Mouse (Mus musculus) thymus, postnatal 4 days (tissue): ENCODE measurements around the gene Cfap206.

ENCODE experiments used
- DNase-seq: peaks from one replicate; pipeline ENCODE4 v3.0.0; 2021

Cfap206 gene

GRCm38 (mm10) chr4:34667923-34668322, 62.1 kb downstream of the Cfap206 start:
- DNase-seq: no peak

GRCm38 (mm10) chr4:34661927-34662326, 68.1 kb downstream of the Cfap206 start:
- DNase-seq: no peak

DNA sequence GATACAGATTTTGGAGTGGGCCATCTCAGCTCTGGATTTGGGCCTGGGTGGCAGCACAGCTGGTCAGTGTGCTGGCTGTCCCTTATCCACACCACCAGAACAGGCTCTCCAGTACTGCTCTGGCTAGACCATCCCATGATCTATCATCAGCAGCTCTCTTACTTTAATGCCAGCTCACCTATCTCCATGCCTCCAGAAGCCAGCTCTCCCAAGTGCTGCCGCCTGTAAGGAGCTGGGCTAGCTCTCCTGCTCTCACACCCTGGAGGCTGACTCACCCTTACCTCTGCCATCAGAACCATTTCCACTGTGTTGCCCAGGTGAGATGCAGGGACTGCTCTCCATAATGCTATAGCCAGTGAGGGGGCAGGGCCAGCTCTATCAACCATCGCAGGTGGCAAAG, 68.5 kb downstream of the Cfap206 start:
- DNase-seq: no peak

DNA sequence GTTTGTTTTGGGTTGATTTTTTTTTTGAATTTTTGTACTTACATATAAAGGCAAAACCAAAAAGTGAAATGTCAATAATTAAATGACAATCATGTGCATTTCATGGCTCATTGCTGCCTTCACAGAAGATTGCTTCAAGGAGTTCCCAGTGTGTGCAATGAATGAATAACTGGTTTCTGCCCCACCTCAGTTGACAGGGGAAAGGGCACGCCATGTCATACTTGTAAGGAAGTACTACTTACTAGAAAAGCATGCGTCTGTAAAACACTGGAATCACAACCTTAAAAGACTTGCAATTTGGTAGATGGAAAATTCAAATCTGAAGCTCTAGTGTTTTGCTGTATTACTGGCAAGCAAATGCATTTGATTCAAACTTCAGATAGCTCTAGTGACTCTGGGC, 71.0 kb downstream of the Cfap206 start:
- DNase-seq: no peak

DNA sequence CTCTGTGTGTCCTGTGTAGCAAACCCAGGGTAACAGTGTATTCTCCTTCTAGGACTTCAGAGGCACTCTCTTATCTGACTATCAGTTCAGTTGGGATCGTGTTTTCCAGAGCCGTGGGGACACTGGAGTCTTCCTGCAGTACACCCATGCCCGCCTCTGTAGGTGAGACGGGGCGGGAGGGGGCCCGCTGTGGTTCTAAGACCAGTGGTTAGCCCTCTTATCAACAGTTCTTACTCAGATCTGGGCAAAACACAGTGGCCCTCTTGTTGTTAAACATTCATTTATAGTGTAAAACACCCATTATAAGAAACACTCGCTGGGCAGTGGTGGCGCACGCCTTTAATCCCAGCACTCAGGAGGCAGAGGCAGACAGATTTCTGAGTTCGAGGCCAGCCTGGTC, 73.9 kb downstream of the Cfap206 start:
- no peak for DNase-seq

DNA sequence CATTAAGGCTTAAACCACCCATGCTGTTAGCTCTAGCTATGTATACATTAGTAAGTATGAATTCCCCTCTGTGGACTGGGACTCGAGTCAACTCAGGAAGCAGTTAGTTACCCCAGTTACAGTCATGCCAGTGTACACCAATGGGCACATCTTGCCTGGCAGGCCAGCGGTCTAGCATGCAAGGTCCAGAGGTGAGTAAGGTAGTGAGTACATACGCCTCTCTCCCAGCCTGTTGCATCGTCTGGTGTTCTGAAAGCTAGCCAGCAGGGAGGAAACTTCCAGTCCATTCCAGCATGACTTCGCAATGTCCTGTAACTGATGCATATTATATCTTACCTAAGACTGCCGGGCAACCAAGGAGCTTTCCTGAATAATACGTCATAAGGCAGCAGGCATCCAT, 76.8 kb downstream of the Cfap206 start:
- no peak for DNase-seq

- DNase-seq: no peak
Observed at GRCm38 (mm10) chr4:34644779-34645178, 85.2 kb downstream of the Cfap206 start.

- DNase-seq: no peak
Observed at GRCm38 (mm10) chr4:34640731-34641130, 89.3 kb downstream of the Cfap206 start.

DNA sequence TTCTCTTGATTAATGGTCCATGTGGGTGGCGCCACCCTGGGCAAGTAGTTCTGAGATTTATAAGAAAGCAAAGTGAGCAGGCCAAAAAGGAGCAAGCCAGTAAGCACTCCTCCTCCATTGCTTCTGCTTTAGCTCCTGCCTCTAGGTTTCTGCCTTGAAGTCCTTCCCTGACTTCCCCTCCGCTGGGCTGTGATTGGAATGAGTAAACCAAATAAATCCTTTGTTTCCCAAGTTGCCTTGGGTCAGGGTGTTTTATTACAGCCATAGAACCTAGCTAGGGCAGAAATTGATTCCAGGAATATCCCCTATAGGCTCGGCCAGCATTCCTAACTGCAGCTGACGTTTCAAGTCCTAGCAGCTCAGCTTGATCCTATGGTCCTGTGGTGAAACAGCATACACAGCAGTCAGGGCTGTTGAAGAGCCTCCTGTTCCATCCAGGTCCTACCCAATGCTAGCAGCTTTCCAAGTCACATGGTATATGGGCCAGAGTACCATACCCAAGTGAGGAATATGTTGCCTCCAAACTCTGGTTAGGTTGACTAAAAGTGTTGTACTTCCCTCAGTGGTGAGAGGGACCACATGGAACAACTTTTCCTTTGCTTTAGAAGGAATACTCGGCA, 90.2 kb downstream of the Cfap206 start:
- DNase-seq: no peak
